Mouse (Mus musculus) adrenal gland, postnatal 14 days (tissue): ENCODE data around the gene Jak3. TPM values are rescaled to one million over a fixed set of nuclear protein-coding genes. Genes with fewer than 3 reads are reported as not detected.
"Not testable (repeated sequence)": the region's sequence is repeated elsewhere in the genome, so short reads cannot be mapped to it uniquely, and the experiment has no call there.

Experiments used
- DNase-seq: peaks from one replicate; pipeline ENCODE4 v3.0.0; 2021; ENCODE audit warnings: mixed read lengths
- microRNA-seq, 2 experiments: library from miRNA; unstranded; fragments of <30 nt; microRNA quantifications; one replicate each; pipeline ENCODE4 v1.2.0; 2021
- total RNA-seq: library from RNA; stranded (reverse); gene quantifications from 2 replicates; pipeline ENCODE4 v1.2.3, GENCODE M21; 2021

Gene Jak3
- total RNA-seq, 1 experiment from 2014 or later, result 17.4 TPM

GRCm38 (mm10) chr8:71723047-71723551 lies 47.0 kb downstream of the Jak3 start:
- no peak for DNase-seq

- DNase-seq, result no peak
Measured at GRCm38 (mm10) chr8:71724389-71724788, 48.3 kb downstream of the Jak3 start.

GRCm38 (mm10) chr8:71725122-71725924 lies 49.2 kb downstream of the Jak3 start, which contains the start of gene Fcho1:
Gene Fcho1, minus strand, starts transcription at chr8:71725716.
- DNase-seq, result peak; percentile 88

- no peak for DNase-seq
Measured at GRCm38 (mm10) chr8:71728240-71728785, 52.2 kb downstream of the Jak3 start.

GRCm38 (mm10) chr8:71728826-71729620 lies 52.9 kb downstream of the Jak3 start:
- no peak for DNase-seq

- peak; percentile 67 for DNase-seq
Measured at GRCm38 (mm10) chr8:71731652-71732230, 55.6 kb downstream of the Jak3 start.

- DNase-seq, result not testable (repeated sequence)
Measured at GRCm38 (mm10) chr8:71738316-71738715, 62.2 kb downstream of the Jak3 start.

Small RNAs within 50 kb of the gene (microRNA-seq; reads per million reads assigned to microRNA genes)
- 0.38 to 0.85 reads per million in 2 experiments for gene Mir6769b

Other genes with a start within 250 kb of the Jak3 start
- 43.3 and 44.7 TPM in 2 replicates for gene Abhd8, start 212.6 kb upstream of the Jak3 start, total RNA-seq
- 145 and 164 TPM in 2 replicates for gene Mrpl34, start 211.3 kb upstream of the Jak3 start, total RNA-seq
- gene Dda1, start 207.1 kb upstream of the Jak3 start, total RNA-seq, result 54.4 and 57.8 TPM in 2 replicates
- 14.8 and 17.2 TPM in 2 replicates for gene Ano8, start 190.3 kb upstream of the Jak3 start, total RNA-seq
- 20.0 and 21.5 TPM in 2 replicates for gene Gtpbp3, start 188.2 kb upstream of the Jak3 start, total RNA-seq
- gene Plvap, start 164.5 kb upstream of the Jak3 start, total RNA-seq, result 116 and 123 TPM in 2 replicates
- gene Ccdc194, start 150.6 kb upstream of the Jak3 start, total RNA-seq, result not detected in 2 replicates
- 45.6 and 47.9 TPM in 2 replicates for gene Bst2, start 138.8 kb upstream of the Jak3 start, total RNA-seq
- gene Mvb12a, start 133.4 kb upstream of the Jak3 start, total RNA-seq, result 63.2 and 66.3 TPM in 2 replicates
- 1.8 and 4.2 TPM in 2 replicates for gene Tmem221, start 117.4 kb upstream of the Jak3 start, total RNA-seq
- gene Nxnl1, start 109.7 kb upstream of the Jak3 start, total RNA-seq, result 0.53 and 1.0 TPM in 2 replicates
- 91.6 and 93.6 TPM in 2 replicates for gene Slc27a1, start 107.4 kb upstream of the Jak3 start, total RNA-seq
- 212 and 250 TPM in 2 replicates for gene Pgls, start 84.1 kb upstream of the Jak3 start, total RNA-seq
- 2.6 and 6.2 TPM in 2 replicates for gene Fam129c, start 78.6 kb upstream of the Jak3 start, total RNA-seq
- 60.0 and 62.0 TPM in 2 replicates for gene Colgalt1, start 65.3 kb upstream of the Jak3 start, total RNA-seq
- gene Unc13a, start 4.5 kb upstream of the Jak3 start, total RNA-seq, result 7.2 and 7.7 TPM in 2 replicates
- gene Insl3, start 12.9 kb downstream of the Jak3 start, total RNA-seq, result 8.0 and 9.8 TPM in 2 replicates
- gene B3gnt3, start 25.5 kb downstream of the Jak3 start, total RNA-seq, result 5.4 and 7.4 TPM in 2 replicates
- gene Fcho1, start 49.4 kb downstream of the Jak3 start, total RNA-seq, result 5.4 and 13.9 TPM in 2 replicates
- gene Zfp709, start 205.7 kb downstream of the Jak3 start, total RNA-seq, result 7.9 and 8.2 TPM in 2 replicates
- 5.4 and 7.8 TPM in 2 replicates for gene Zfp882, start 232.3 kb downstream of the Jak3 start, total RNA-seq
- gene Zfp617, start 232.3 kb downstream of the Jak3 start, total RNA-seq, result 30.8 and 31.4 TPM in 2 replicates